Mouse (Mus musculus) midbrain, embryonic 11.5 days (tissue): ENCODE data around the gene Mfsd8. TPM values are rescaled to one million over a fixed set of nuclear protein-coding genes. Genes with fewer than 3 reads are reported as not detected.

ENCODE experiments used
- polyA plus RNA-seq: library from polyadenylated mRNA; unstranded; fragments of >200 nt; fragmentation: Nextera tagmentation; extraction: Ambion mirVana; gene quantifications from 2 replicates; pipeline ENCODE4 v1.2.1, GENCODE M21; 2014

The Mfsd8 gene
- polyA plus RNA-seq, 1 experiment from 2014 or later = 9.5 TPM

Other genes starting within 250 kb of the Mfsd8 start
- gene Slc25a31, start 138.0 kb downstream of the Mfsd8 start, polyA plus RNA-seq = 0.25 and 0.65 TPM in 2 replicates
- 68.3 and 77.0 TPM in 2 replicates for gene Hspa4l, start 102.4 kb downstream of the Mfsd8 start, polyA plus RNA-seq
- gene Plk4, start 46.9 kb downstream of the Mfsd8 start, polyA plus RNA-seq = 63.6 and 72.8 TPM in 2 replicates
- 4.1 and 5.4 TPM in 2 replicates for gene Abhd18, start 84 bp upstream of the Mfsd8 start, polyA plus RNA-seq
- 0.08 and 0.18 TPM in 2 replicates for gene 1700034I23Rik, start 55.7 kb upstream of the Mfsd8 start, polyA plus RNA-seq
- gene Larp1b, start 102.9 kb upstream of the Mfsd8 start, polyA plus RNA-seq = 2.4 TPM in 2 replicates
- 27.6 and 27.7 TPM in 2 replicates for gene Pgrmc2, start 236.2 kb upstream of the Mfsd8 start, polyA plus RNA-seq